Mouse (Mus musculus): ENCODE data around the gene Col18a1.

Gene Col18a1

GRCm38 (mm10) chr10:77016499-77016898 is 149.8 kb downstream of the Col18a1 start:
- no peak for DNase-seq (ENCODE audit: low spot score in 2 of 2)

DNA sequence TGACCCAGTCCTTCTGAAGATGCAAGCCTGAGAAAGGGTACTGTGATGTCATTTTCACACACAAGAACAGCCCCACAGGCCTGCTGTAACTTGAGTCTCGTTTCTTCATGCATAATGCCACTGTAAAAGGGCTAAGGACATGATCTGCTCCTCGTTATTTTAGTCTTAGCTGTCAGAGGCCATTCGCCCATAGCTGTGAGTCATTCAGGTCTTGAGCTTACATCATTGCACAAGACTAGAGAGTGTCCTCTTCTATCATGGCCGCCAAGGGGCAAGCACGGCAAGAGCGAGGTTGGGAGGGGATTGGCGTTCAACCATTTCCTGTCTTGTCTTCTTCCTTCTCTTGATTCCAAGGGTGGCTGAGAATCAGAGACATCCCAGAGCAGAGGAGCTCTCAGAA is 150.3 kb downstream of the Col18a1 start:
- no peak for DNase-seq (ENCODE audit: low spot score in 2 of 2)

DNA sequence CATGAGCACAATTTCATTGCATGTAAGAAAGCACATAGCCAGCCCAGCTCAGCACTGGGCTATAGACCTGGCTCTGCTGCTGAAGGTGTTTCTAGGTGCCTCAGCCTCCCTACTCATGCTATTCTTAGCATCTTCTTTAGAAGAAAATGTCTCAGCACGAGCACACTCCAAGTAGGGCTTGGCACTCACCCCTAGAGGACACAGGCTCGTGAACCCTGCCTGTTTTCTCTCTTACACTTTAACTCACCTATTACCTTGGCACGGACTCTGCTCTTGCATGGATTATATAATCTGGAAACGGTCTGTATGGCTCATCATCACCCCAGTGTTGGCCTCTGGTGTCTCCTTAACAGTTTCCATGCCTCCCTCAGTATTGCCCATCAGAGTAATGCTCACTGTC is 154.7 kb downstream of the Col18a1 start:
- no peak for DNase-seq (ENCODE audit: low spot score in 2 of 2)

DNA sequence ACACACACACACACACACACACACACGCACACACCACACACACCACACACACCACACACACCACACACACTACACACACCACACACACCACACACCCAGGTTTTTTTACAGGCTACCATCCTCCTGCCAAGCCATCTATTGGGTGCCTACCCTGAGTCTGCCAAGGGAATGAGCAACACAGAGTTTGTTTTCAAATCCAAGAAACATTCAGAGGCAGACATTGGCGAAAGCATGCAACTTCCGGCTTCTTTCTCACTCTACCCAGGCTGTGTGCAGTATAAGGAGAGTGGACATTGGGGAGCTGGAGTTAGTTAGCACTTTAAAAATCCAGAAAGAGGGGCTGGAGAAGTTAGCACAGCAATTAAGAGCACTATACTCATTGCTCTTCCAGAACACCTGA is 157.7 kb downstream of the Col18a1 start:
- no peak for DNase-seq (ENCODE audit: low spot score in 2 of 2)

- peak; percentile 44 to 54 for DNase-seq (ENCODE audit: low spot score in 2 of 2)
These were observed 158.2 kb downstream of the Col18a1 start for GRCm38 (mm10) chr10:77008109-77008561.

DNA sequence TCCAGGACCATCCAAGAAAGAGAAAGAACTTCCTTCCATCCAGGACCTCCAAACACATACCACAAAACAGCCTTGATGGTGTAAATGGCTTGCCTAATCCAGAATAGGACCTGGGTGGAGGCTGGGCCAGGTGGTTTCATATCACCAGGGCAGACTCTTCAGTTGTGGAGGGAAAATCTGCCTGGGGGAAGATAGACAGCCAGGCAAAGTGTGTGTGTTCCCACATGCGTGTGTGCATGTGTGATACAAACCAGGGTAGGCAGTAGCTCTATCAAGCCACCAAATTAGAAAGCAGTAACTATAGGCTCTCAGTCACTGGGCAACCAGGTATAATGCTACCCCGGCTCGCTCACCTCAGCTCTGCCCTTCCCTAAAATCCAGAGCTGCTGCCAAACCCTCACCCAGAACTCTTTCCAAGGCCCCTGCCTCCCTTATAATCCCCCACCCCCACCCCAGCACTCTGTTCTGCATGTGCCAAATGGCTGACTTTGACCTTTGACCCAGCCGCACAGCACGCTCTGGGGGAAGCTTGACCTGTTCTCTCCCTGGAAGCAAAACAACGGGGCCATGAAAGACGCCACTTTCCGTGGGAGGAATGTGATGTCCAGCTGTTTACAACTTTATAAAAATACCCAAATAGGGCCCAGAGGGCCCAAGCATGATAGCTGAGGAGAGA is 158.8 kb downstream of the Col18a1 start:
- no peak for DNase-seq (ENCODE audit: low spot score in 2 of 2)

- DNase-seq (ENCODE audit: low spot score in 2 of 2): no peak
These were observed 161.4 kb downstream of the Col18a1 start for GRCm38 (mm10) chr10:77004936-77005335.

Data from right cerebral cortex, adult 2 months (tissue).